Mouse (Mus musculus) C2C12 (cell line): ENCODE measurements around the gene Ccdc154.

ENCODE experiments used
- CEBPB ChIP-seq: IDR thresholded peaks from one replicate; pipeline ENCODE4 v1.6.1; 2011; ENCODE audit warnings: low read depth, mild to moderate bottlenecking, control low read depth, moderate library complexity
- CTCF ChIP-seq: IDR thresholded peaks from one replicate; pipeline ENCODE4 v1.5.1; 2011; ENCODE audit not compliant: control insufficient read depth, insufficient read depth, insufficient read length
- MAX ChIP-seq: IDR thresholded peaks from one replicate; pipeline ENCODE4 v1.6.1; 2011; ENCODE audit warnings: mild to moderate bottlenecking, control low read depth

DNA sequence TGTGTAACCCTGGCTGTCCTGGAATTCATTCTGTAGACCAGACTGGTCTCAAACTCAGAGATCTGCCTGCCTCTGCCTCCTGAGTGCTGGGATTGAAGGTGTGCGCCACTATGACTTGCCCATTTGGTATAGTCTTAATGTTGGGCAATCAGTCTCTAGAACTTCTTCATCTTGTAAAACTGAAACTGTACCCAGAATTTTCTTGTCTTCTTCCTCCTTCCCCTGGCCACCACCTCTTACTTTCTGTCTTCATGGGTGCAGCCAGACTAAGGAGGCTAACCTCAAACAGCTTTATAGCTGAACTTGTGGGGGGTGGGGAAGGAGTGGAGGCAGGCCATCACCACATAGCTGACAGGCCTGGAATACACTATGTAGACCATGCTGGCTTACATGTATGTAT is 23.5 kb upstream of the Ccdc154 start:
- TF ChIP-seq MAX (no peak), CTCF (no peak), CEBPB (no peak)
